Mouse (Mus musculus): Measurements from ENCODE around the gene Cnksr2. TPM values are rescaled to one million over a fixed set of nuclear protein-coding genes. Genes with fewer than 3 reads are reported as not detected.
A peak's percentile ranks its signal among the peaks of the same experiment; 100 is the strongest.

Gene Cnksr2
- under 1 TPM in 1 of 2 experiments, not detected in 1; 0.17 TPM for total RNA-seq (2021)
- long read RNA-seq, experiment 1 = 0 reads
- long read RNA-seq, experiment 2 = 0 reads

- DNase-seq = peak; percentile 2 to 12
- intact Hi-C loops (cut with DNase I) = no loop called here
Observed at GRCm38 (mm10) chrX:158043057-158043843, at the start of gene Cnksr2. TSS of gene Cnksr2 (minus strand) at chrX:158043294.

- intact Hi-C loops (cut with DNase I) = no loop called here
- no peak for DNase-seq
Observed at GRCm38 (mm10) chrX:158043844-158044140, 698 bp upstream of the Cnksr2 start.

GRCm38 (mm10) chrX:158042255-158043056 is 638 bp downstream of the Cnksr2 start:
- intact Hi-C loops (cut with DNase I) = no loop called here

DNA sequence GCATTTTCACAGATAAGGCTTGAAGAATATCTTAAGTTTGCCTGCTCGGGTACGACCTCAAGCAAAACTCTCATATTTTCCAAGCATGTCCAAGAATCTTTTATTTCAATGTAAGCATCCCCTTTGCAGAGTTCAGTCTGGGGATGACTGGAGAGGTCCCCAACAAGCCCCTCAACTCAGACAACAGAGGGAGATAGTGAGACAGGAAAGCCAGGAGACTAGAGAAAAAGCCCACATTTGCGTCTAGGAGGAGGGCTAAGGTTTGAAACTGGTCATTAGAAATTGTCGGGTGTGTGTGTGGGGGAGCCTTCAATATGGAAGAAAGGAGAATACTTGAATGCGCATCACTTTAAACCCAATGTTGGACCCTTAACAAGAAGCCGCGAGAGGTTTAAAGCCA is 1.4 kb downstream of the Cnksr2 start:
- no peak for DNase-seq
- intact Hi-C loops (cut with DNase I) = no loop called here

More at GRCm38 (mm10) chrX:158042255-158043056, 638 bp downstream of the Cnksr2 start:
- peak in 1 of 2 experiments; percentile 1 for DNase-seq

GRCm38 (mm10) chrX:157951698-157952097 is 91.4 kb downstream of the Cnksr2 start:
- DNase-seq = no peak

DNA sequence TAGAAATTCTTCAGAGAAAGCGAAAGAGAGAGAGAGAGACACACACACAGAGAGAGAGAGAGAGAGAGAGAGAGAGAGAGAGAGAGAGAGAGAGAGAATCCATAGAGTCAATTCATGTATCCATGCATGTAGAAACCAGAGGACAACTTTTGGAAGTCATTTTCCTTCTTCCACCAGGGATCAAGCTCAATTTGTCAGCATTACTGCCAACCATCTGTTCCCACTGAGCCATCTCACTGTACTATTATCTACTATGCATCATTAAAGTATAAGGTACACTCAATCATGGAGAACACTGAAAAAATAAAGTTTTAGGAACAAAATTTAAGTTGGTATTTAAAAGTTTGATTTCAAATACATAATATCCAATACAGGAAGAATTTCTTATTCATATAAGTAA is 93.8 kb downstream of the Cnksr2 start:
- intact Hi-C loops (cut with DNase I) = no loop called here
- no peak for DNase-seq

More at GRCm38 (mm10) chrX:157951698-157952097, 91.4 kb downstream of the Cnksr2 start:
- intact Hi-C loops (cut with DNase I) = loop anchor here (5.0 to 10.0 kb wide), 2 partner anchors 217 to 971 kb away; no protein-coding TSS in a partner anchor

- intact Hi-C loops (cut with DNase I) = no loop called here
- DNase-seq = no peak
Observed at GRCm38 (mm10) chrX:157945121-157945520, 98.0 kb downstream of the Cnksr2 start.

DNA sequence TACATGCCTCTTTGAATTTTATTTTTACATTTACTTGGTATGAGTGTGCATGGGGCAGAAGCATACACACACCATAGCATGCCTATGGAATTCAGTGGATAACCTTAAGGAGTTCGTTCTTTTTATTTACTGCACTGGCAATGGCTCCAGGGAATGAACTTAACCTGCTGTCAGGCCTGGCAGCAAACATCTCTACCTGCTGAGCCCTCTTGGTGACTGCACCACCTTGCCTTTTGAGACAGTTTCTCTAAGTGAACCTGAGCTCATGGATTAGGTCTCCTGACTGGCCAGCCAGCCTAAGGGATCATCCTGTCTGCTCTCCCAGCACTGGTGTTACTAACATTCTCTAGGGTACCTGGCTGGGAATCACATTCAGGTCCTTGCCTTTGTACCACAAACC is 106.5 kb downstream of the Cnksr2 start:
- DNase-seq = no peak
- intact Hi-C loops (cut with DNase I) = no loop called here

GRCm38 (mm10) chrX:157920093-157920492 is 123.0 kb downstream of the Cnksr2 start:
- intact Hi-C loops (cut with DNase I) = no loop called here
- no peak for DNase-seq

GRCm38 (mm10) chrX:157829983-157830382 is 213.1 kb downstream of the Cnksr2 start:
- intact Hi-C loops (cut with DNase I) = no loop called here
- no peak for DNase-seq

DNA sequence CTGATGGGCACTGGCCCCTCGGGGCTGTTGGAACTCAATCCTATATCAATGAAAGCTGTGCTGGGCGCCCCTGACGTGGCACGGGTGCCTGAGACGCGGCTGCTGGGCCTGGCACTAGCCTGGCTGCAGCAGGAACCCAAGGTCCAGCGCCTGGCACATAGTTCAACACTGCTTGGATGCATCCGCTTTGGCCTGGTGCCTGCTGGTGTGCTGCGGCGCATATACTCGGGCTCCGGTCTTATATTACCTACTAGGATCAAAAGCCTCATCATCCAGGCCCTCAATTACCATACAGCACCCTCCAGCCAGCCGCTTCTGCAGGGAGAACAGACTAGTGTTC is 224.2 kb downstream of the Cnksr2 start:
- intact Hi-C loops (cut with DNase I) = no loop called here
- no peak for DNase-seq

GRCm38 (mm10) chrX:157818207-157818920 is 224.7 kb downstream of the Cnksr2 start, which contains the start of gene Klhl34:
TSS of gene Klhl34 (plus strand) at chrX:157818435.
- peak in 1 of 2 experiments; percentile 1 for DNase-seq

DNA sequence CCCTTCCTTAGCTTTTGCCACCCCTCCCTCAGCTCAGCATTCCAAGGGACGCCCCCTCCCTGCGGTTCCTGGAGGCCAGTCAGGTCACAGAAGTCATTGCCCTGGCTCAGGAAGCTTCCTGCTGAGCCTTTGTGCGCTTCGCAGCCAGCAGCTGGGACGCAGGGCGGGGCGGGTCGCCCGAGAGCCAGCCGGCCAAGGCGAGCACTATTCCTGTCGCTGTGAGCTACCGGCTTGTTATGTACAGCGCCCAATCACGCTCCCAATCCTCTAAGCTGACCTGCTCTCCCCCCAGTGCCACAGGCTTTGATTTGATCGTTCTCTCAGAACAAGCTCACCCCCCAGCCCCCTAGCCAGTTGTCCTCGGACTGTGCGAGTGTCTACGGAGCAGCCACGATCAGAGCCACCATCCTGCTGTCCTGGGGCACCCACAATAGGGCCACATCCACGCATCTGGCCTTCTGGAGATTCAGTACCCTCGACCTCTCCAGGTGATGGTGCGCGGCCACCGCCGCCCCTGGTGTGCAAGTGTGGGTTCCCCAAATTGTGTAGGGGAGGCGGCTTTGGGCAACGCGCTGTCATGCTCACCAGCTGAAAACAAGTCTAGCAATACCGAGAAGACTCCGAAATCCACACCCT is 225.4 kb downstream of the Cnksr2 start:
- intact Hi-C loops (cut with DNase I) = no loop called here

More at GRCm38 (mm10) chrX:157818207-157818920, 224.7 kb downstream of the Cnksr2 start, which contains the start of gene Klhl34:
- intact Hi-C loops (cut with DNase I) = no loop called here

DNA sequence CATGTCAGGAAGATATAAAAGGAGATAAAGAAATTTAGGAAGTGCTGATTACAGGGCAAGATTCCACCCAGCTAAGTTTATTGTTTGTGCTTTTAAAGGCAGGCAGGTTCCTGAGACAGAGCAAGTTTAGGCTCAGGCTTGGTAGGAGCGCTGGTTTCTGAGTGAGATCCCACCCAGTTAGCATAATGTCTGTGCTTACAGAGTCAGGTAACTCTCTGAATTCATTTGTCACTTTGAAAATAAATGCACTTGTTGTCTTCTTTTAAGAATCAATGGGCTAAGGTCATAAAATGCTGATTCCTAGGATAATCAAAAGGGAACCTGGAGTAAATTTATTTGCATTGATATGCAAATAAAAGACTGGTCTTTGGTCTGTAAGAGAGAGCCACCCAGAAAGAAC is 233.4 kb downstream of the Cnksr2 start:
- DNase-seq = no peak
- intact Hi-C loops (cut with DNase I) = no loop called here

More for the DNA sequence above, 225.4 kb downstream of the Cnksr2 start:
- DNase-seq = peak; percentile 29 to 38

GRCm38 (mm10) chrX:157801669-157802068 is 241.4 kb downstream of the Cnksr2 start:
- intact Hi-C loops (cut with DNase I) = no loop called here
- DNase-seq = no peak

Other genes starting within 250 kb of the Cnksr2 start
- 1 to 10 TPM in 1 of 2 experiments, under 1 TPM in 1; 0.50 to 1.4 TPM for gene Klhl34, start 224.9 kb downstream of the Cnksr2 start, total RNA-seq (2021)